Mouse (Mus musculus) testis, postnatal 10 days (tissue): ENCODE results near the gene Galnt12.
A peak's percentile ranks its signal among the peaks of the same experiment; 100 is the strongest.
"Not testable (repeated sequence)": the region's sequence is repeated elsewhere in the genome, so short reads cannot be mapped to it uniquely, and the experiment has no call there.

Source experiments
- DNase-seq: peaks from one replicate; pipeline ENCODE4 v3.0.0; 2021; ENCODE audit warnings: low spot score

Galnt12 gene

GRCm38 (mm10) chr4:47091493-47092386, at the start of gene Galnt12:
Gene Galnt12, plus strand, starts transcription at chr4:47091909.
- DNase-seq: peak; percentile 59

GRCm38 (mm10) chr4:47043866-47044265, 47.8 kb upstream of the Galnt12 start:
- DNase-seq: no peak

- no peak for DNase-seq
Observed at GRCm38 (mm10) chr4:47046974-47047373, 44.7 kb upstream of the Galnt12 start.

GRCm38 (mm10) chr4:47047765-47048164, 43.9 kb upstream of the Galnt12 start:
- DNase-seq: no peak

- DNase-seq: no peak
Observed at GRCm38 (mm10) chr4:47049216-47049615, 42.5 kb upstream of the Galnt12 start.

- DNase-seq: peak; percentile 96
Observed at GRCm38 (mm10) chr4:47050167-47050566, 41.5 kb upstream of the Galnt12 start.

GRCm38 (mm10) chr4:47050642-47051381, 40.9 kb upstream of the Galnt12 start:
- no peak for DNase-seq

GRCm38 (mm10) chr4:47051905-47052304, 39.8 kb upstream of the Galnt12 start:
- DNase-seq: no peak

- DNase-seq: not testable (repeated sequence)
Observed at GRCm38 (mm10) chr4:47055170-47055569, 36.5 kb upstream of the Galnt12 start.

- DNase-seq: no peak
Observed at GRCm38 (mm10) chr4:47055570-47056080, 36.1 kb upstream of the Galnt12 start.

- DNase-seq: peak; percentile 84
Observed at GRCm38 (mm10) chr4:47056791-47057509, 34.8 kb upstream of the Galnt12 start, which contains the start of gene Anks6. Gene Anks6, minus strand, starts transcription at chr4:47057427.

- DNase-seq: no peak
Observed at GRCm38 (mm10) chr4:47057510-47058325, 34.0 kb upstream of the Galnt12 start.

- no peak for DNase-seq
Observed at GRCm38 (mm10) chr4:47060900-47061299, 30.8 kb upstream of the Galnt12 start.

GRCm38 (mm10) chr4:47075054-47075453, 16.7 kb upstream of the Galnt12 start:
- DNase-seq: no peak

- no peak for DNase-seq
Observed at GRCm38 (mm10) chr4:47079997-47080646, 11.6 kb upstream of the Galnt12 start.

- DNase-seq: no peak
Observed at GRCm38 (mm10) chr4:47080647-47081010, 11.1 kb upstream of the Galnt12 start.

GRCm38 (mm10) chr4:47083824-47084223, 7.9 kb upstream of the Galnt12 start:
- no peak for DNase-seq

GRCm38 (mm10) chr4:47088671-47089070, 3.0 kb upstream of the Galnt12 start:
- no peak for DNase-seq

- DNase-seq: no peak
Observed at GRCm38 (mm10) chr4:47092387-47093021, 795 bp downstream of the Galnt12 start.

- DNase-seq: no peak
Observed at GRCm38 (mm10) chr4:47093161-47093560, 1.5 kb downstream of the Galnt12 start.
